Mouse (Mus musculus) cerebellum, adult 18-20 months (tissue): ENCODE measurements around the gene Asic2.
A peak's percentile ranks its signal among the peaks of the same experiment; 100 is the strongest.
"Not testable (repeated sequence)": the region's sequence is repeated elsewhere in the genome, so short reads cannot be mapped to it uniquely, and the experiment has no call there.

ENCODE experiments used
- DNase-seq, 2 experiments: peaks; one replicate each; pipeline ENCODE4 v3.0.0; 2021

The Asic2 gene

GRCm38 (mm10) chr11:81411251-81411650, 557.0 kb downstream of the Asic2 start:
- DNase-seq = no peak

DNA sequence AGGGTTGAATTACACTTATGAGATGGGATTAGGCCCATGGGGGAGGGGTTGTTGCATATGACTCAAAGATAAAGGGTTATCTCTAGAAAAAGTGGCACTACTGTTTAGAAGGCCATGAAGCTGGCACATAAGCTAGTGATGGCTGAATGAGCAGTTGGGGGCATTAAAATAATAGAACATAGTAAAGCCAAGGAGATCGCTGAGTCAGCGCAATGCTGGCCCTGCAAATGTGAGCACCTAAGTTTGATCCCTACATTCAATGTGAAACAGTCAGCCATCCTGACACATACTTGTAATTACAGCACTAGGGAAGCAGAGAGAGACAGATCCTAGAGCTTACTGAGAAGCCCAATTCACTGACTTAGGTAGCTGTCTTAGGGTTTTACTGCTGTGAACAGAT, 562.3 kb downstream of the Asic2 start:
- no peak for DNase-seq

DNA sequence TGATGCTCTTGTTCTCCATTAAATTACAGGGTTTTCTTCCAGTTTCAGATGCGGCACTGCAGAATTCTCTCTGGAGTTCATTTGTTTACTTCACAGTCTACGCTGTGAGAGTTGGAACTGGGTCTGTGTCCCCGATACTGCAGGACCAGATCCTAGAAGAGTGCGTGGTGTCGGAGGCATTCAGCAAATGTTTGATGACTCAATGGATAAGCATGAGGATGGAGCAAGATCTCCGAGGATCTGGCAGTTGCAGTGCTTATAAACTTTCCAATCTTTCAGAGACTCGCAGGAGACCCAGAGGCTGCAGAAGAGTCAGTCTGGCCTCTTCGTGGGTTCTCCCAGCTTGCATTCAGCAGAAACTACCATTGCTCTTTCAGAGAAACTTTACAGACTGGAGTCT, 566.0 kb downstream of the Asic2 start:
- DNase-seq = no peak

DNA sequence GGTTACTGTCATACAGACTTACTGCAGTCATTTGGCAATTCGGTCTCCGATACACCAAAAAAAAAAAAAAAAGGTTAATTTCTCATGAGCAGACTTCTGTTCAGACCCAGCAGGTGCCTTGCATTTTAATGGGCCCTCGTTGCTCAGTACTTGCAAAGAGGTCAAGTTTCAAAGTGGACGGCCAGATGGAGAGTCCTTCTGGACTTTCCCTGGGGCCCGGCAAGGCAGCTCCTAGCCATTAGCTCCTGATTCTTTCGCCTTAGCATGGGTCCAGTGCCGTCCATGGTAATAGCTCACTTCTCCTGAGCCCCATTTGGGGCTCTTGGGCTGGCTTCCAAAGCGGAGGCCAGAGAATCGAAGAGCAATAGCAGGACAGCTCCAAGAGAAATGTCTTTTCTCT, 575.4 kb downstream of the Asic2 start:
- peak; percentile 19 to 26 for DNase-seq

DNA sequence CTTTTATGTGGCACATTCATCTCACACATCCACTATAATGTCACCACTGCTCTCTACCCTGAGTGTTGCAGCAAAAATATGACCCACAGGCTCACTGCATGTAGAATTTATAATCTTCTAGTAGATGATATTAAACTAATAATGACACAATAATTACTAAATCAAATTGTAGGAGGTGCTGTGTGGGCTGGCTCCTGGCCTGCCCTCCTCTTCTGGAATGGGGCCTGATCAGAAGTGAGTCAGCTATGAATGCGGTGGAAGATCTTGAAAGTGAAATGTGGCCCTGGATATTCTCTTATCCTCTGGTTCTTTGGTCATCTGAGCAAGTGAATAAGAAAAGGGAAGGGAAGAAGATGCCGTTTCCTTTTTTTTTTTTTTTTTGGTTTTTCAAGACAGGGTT, 582.1 kb downstream of the Asic2 start:
- no peak for DNase-seq

- no peak for DNase-seq
Measured at GRCm38 (mm10) chr11:81385547-81385946, 582.7 kb downstream of the Asic2 start.

DNA sequence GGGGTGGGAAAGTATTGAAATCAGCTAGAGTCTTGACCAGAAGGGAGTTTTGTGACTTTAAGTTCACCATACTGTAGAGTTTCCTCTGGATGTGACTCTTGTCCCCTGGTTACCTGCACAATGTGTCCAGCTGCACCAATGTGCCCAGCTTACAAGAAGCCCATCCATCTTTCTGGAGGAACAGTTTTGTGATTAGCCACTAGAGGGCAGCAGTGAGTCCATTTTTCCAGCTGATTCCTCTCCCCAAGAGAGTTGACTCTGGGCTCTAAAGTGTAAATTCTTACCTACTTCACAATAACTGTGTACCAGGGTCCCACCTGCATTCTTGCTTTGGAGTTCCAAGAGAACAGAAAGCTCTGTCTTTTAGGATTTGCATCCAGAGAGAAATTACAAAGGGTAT, 593.4 kb downstream of the Asic2 start:
- DNase-seq = peak; percentile 49 to 69

DNA sequence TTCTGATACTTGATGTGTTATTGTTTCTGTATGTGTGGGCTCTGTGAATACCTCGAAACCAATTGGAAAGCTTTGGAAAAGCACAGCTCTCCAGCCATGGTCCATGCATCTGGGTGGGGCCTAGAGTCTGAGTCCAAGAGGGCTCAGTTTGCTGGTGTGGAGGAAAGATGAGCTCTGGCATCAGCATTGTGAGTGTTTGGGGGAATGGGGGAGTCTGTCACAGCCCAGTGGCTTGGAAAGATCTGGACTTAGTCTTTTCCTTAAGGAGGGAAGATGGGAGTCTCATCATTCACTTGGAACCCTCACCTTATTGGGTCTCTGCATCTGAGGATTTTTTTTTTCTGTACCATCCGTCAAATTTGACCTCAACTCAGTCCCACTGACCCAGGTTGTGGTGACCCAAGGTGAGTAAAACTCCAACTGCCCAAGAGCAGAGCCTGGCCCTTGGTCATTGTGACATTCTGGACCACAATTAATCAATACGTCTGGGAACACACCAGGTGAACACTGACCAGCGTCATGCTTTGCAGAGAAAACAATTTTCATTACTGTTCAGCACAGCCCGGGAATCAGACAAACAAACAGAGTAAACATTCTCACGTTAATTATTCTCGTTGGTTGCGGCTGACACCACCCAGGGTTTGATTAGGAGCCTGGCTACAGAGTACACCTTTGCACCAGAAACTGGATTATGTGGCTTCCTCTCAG, 594.1 kb downstream of the Asic2 start:
- no peak for DNase-seq

DNA sequence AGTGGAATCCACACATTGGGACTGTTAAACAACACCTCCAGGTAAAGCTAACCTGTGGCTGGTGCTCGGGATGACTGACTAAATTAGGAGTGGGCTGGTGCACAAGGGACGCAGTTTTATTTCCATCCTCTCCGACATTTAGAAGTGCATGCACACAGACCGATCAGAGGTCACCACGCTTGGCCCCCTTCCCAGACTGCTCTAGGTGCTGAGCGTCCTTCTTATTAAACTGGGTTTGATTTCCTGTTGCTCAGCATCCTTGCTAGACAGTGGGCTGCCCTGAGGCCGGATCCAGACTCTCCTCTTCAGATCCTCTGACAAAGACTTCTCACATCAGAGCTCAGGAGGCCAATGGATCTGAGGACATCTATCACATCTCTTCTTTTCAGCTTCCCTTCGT, 596.7 kb downstream of the Asic2 start:
- peak in 1 of 2 experiments; percentile 5 for DNase-seq

DNA sequence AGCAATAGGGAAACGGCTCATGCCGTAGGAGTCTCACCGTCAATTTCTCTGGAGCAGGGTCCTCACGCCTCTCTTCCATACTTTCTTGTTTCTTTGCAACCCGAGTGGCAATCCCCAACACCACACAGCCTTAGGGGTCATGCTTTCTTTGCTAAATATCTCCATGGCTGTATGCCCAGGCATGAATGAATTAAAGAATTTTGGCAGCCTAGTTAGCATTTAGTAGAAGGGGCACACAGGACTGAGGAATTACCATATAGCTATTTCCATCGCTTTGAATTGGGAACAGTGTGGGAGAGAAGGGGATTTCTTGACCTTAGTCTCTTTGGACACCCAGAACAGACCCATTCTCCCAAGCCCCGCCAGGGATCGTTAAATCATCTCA, 597.8 kb downstream of the Asic2 start:
- no peak for DNase-seq

- no peak for DNase-seq
Measured at GRCm38 (mm10) chr11:81369497-81370425, 598.5 kb downstream of the Asic2 start.

DNA sequence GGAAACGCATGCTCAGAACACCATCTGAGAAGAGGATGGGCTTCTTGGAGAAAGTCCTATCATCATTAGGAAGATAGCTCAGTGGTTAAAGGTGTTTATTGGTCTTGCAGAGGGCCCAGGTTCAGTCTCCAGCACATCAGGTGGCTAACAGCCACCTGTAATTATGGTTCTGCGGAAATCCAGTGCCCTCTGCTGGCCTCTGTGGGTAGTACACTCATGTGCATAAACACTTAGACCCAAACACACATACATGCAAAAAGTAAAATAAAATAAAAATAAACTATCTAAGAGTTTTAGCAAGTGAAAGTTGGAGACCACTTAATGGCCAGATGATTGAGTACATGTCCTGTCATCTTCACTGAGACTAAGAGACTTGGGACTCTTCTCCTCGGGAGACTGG, 603.8 kb downstream of the Asic2 start:
- DNase-seq = no peak

- no peak for DNase-seq
Measured at GRCm38 (mm10) chr11:81362461-81362860, 605.8 kb downstream of the Asic2 start.

DNA sequence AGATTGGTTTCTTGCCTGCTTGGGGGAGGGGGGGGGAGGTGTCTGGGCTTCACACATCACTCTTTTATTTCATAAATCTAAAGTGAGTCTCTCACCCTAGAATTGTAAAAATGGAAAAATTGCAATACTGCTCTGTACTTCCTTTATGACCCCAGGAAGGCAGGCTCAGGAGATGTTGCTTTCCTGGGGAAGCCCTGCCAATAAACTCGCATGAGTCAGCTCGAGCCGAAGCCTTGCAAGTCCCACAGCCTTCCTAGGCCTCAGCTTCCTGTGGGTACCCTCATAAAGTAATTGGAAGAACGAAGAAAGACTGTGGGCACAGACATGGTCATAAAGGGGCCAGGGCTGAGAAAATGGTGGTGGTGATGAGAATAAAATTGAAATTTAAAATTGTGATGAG, 607.2 kb downstream of the Asic2 start:
- DNase-seq = no peak

- not testable (repeated sequence) for DNase-seq
Measured at GRCm38 (mm10) chr11:81350498-81350897, 617.8 kb downstream of the Asic2 start.

- DNase-seq = no peak
Measured at GRCm38 (mm10) chr11:81331977-81332376, 636.3 kb downstream of the Asic2 start.

- DNase-seq = no peak
Measured at GRCm38 (mm10) chr11:81330982-81331381, 637.3 kb downstream of the Asic2 start.

GRCm38 (mm10) chr11:81328088-81328487, 640.2 kb downstream of the Asic2 start:
- no peak for DNase-seq

DNA sequence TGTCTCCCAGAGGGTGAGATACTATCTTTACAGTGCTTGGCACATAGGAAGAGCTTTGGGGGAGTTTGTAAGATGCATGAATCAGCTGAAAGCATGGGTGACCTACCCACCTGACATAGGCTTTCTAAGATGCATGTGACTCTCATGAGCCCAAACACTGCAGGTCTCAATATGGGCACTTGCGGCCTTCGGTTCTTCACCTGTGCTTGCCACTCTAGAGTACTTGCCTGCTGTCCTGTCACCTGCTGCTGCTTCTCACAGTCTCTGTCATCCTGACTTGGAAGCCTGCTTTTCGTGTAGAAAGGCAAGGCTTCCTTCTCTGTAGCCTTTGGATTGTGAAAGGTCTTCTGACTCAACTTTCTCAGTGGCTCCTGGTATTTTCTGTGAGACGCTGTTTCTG, 645.1 kb downstream of the Asic2 start:
- DNase-seq = no peak

DNA sequence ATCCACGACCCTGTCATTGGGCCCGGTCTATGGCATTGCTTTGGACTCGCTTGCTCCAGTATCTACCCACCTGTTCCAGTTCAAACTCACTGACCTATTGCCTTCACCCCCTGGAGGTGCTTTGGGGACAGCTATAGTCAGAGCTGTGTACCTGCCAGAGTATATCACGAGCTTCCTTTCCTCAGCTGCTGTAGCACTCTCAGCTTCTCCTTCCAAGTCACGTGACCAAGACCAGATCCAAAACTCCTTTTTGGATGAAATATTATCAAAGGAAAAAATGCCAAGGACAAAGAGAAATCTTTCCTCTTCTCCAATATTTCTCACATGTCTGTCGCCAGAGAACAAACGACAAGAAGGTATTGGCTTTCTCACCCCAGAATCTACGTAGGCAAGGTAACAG, 645.8 kb downstream of the Asic2 start:
- no peak for DNase-seq

- no peak for DNase-seq
Measured at GRCm38 (mm10) chr11:81290041-81290440, 678.2 kb downstream of the Asic2 start.

DNA sequence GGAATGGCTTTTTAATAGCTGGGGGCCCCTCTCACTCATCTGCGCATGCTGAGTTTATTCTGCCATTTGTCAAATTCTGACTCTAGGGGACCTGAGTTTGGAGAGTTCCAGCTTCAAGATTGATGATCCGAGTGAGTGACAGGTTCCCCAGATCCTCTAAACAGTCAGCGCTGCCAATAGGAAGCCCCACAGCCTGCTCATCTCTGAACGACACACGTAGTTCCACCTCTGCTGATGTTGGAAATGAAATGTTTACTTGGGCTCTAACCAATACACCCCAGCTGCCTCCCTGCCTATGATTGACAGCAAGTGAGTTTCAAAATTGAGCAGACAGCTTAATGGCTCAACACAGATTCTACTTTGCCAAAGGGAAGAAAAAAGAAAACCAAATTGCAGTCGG, 685.1 kb downstream of the Asic2 start:
- DNase-seq = no peak

DNA sequence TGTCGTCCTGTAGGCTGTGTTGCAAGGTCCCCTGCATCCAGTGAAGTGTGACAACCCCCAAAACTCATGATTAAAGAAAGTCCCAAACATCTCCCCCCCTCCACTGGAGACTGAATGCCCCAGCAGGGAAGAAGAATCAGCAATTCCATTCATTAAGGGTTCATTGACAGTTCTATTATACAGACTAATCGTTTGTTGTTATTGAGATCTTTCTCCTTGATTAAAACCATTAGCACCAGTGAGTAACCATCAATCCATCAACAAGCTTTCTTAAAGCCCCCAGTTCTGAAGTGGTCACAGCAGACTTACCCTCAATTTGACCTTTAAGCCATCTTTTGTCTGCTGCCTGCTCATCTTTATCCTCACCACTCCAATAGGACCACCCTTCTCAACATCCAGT, 688.2 kb downstream of the Asic2 start:
- DNase-seq = no peak

DNA sequence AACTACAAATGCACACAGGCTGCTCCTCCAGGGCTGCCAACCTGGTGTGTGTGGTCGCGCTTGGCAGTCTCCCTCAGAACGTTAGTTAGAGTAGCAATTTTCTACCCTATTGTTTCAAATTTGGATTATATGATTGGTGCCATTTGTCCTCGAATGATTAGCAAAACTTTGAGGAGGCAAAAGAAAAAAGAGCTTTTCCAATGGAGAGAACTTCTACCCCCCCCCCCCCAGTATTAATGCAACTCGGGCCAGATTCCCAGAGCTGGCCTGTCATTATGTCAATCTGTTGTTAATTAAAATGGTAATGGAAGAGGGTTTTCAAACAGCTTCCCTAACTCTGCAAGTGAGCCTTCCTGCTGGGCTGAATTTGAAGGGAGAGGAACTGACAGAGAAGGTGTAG, 690.9 kb downstream of the Asic2 start:
- DNase-seq = no peak
